ENCODE assay signal across 32 mouse cellular contexts in the genomic region with DNA sequence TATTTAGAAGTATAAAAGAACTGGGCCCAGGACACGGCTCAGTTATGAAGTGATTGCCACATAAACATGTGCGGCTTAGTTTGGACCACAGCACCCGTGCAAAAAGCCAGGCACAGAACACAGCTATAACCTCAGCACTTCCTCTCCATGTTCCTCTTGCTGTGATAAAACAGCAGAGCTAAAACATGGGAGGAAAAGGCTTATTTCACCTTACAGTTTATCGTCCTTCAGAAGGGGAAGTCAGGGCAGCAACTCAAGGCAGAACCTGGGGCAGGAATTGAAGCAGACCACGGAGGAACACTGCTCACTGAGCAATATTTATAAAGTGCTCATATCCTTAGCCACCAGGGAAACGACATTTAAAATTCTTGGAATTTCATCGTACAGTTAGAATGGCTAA. TPM values are rescaled to one million over a fixed set of nuclear protein-coding genes. Genes with fewer than 3 reads are reported as not detected.
"Had no signal": no experiment of that assay in that cellular context is flagged by ENCODE, and none has a peak within 500 bp of the region (broad histone marks: within the 10 kb centered on the region; RNA-seq: fewer than 3 reads in every experiment).

No protein-coding gene starts in this region.

- H3K27ac ChIP-seq: limb, embryonic 10.5 days; limb, embryonic 12.5 days; limb, embryonic 13.5 days; limb, embryonic 15.5 days; liver, embryonic 12.5 days; liver, embryonic 13.5 days; liver, embryonic 14.5 days; liver, embryonic 15.5 days; lung, embryonic 15.5 days; macrophage; midbrain, embryonic 10.5 days; midbrain, embryonic 12.5 days; midbrain, embryonic 13.5 days; midbrain, embryonic 15.5 days; neural tube, embryonic 12.5 days had no signal

- H3K36me3 ChIP-seq: liver, embryonic 15.5 days had no signal

- H3K4me3 ChIP-seq: limb, embryonic 10.5 days; limb, embryonic 12.5 days; limb, embryonic 13.5 days; limb, embryonic 15.5 days; liver, embryonic 12.5 days; liver, embryonic 13.5 days; liver, embryonic 15.5 days; lung, embryonic 15.5 days; megakaryocyte, embryonic 14.5 days; midbrain, embryonic 10.5 days; midbrain, embryonic 12.5 days; midbrain, embryonic 13.5 days; midbrain, embryonic 15.5 days; myocyte; neural tube, embryonic 12.5 days had no signal

- H3K4me1 ChIP-seq: limb, embryonic 10.5 days; limb, embryonic 12.5 days; limb, embryonic 13.5 days; limb, embryonic 15.5 days; liver, embryonic 12.5 days; liver, embryonic 13.5 days; liver, embryonic 15.5 days; lung, embryonic 15.5 days; megakaryocyte, embryonic 14.5 days; midbrain, embryonic 10.5 days; midbrain, embryonic 12.5 days; midbrain, embryonic 13.5 days; midbrain, embryonic 15.5 days; neural tube, embryonic 12.5 days had no signal

- DNase-seq: left cerebral cortex, postnatal 4 days; liver; liver, embryonic 13.5 days; liver, postnatal 0 days; lung, adult 18-20 months; lung, adult 2 months; lung, embryonic 14.5 days; lung, postnatal 10 days; lung, postnatal 14 days; lung, postnatal 36 days; lung, postnatal 4 days; midbrain, embryonic 14.5 days had no signal

- H3K4me2 ChIP-seq: limb, embryonic 12.5 days; limb, embryonic 13.5 days; limb, embryonic 15.5 days; liver, embryonic 11.5 days; liver, embryonic 12.5 days; liver, embryonic 13.5 days; liver, embryonic 15.5 days; lung, embryonic 14.5 days; lung, embryonic 15.5 days; midbrain, embryonic 11.5 days; midbrain, embryonic 12.5 days; midbrain, embryonic 13.5 days; midbrain, embryonic 15.5 days; neural tube, embryonic 12.5 days had no signal

- H3K9me3 ChIP-seq: limb, embryonic 10.5 days; limb, embryonic 13.5 days; limb, embryonic 15.5 days; liver, embryonic 12.5 days; liver, embryonic 13.5 days; liver, embryonic 15.5 days; lung, embryonic 15.5 days; megakaryocyte, embryonic 14.5 days; midbrain, embryonic 10.5 days; midbrain, embryonic 12.5 days; midbrain, embryonic 13.5 days; midbrain, embryonic 15.5 days; neural tube, embryonic 12.5 days had no signal

- ATAC-seq: liver, embryonic 12.5 days; liver, postnatal 0 days; midbrain, embryonic 13.5 days; midbrain, embryonic 15.5 days; midbrain, embryonic 16.5 days had no signal

- H3K9ac ChIP-seq: limb, embryonic 12.5 days; limb, embryonic 13.5 days; limb, embryonic 15.5 days; liver, embryonic 12.5 days; liver, embryonic 13.5 days; liver, embryonic 14.5 days; liver, embryonic 15.5 days; liver, postnatal 0 days; lung, embryonic 14.5 days; lung, embryonic 15.5 days; midbrain, embryonic 12.5 days; midbrain, embryonic 13.5 days; midbrain, embryonic 15.5 days; neural tube, embryonic 12.5 days had no signal

- H3K27me3 ChIP-seq: limb, embryonic 12.5 days; limb, embryonic 13.5 days; limb, embryonic 15.5 days; liver, embryonic 12.5 days; liver, embryonic 13.5 days; liver, embryonic 15.5 days; lung, embryonic 15.5 days; megakaryocyte, embryonic 14.5 days; midbrain, embryonic 12.5 days; midbrain, embryonic 13.5 days; midbrain, embryonic 15.5 days; neural tube, embryonic 12.5 days had no signal

RNA-seq across cellular contexts. Expression of a gene that starts 43.7 kb away (rescaled TPM):
- total RNA-seq: monocyte, adult 5-6 weeks had no signal
